8 mouse cellular contexts compared by ENCODE assay signal in the genomic region with DNA sequence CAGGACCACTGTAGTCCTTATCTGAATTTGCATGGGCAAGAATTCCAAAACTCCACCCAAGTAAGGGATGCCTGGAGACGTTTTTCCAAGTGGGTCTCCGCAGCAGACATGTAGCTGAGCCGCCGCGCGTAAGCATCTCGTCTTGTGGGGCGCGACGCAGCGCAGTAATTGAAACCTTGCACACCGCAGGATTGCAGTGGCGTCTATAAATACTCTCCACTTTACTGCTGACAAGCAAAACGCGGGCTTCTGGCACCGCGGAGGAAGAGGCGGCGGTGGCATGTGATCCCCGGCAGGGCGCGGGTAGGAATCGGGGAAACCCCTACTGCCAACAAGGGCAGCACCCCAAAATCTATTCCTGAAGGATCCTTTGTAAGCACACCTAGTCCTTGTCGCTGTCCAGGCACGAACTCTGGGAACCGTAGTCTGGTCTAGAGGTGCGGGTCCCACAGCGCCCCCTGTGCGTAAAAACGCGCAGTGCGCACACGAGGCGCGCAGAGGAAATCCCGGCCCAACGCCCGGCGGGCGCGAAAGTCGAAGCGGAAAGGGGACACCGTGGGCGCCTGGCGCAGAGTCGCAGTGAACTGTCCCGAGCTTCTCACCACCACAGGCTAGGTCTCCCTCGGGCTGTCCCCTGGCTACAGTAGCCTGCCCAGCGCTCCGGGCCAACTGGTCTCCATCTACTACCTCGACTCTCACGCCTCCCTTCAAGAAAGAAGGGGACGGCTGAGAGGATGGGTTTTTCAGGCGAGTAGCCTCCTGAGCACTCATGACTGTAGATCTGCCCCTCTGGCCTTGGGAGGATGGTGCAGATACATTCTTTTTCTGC.
DNase-seq lines count a peak whose midpoint lies in the region; ATAC-seq and TF ChIP-seq lines count a peak whose summit lies in the region.

No protein-coding gene starts in this region.

- peak; percentile 83 for ATAC-seq in lung, embryonic 16.5 days (ENCODE audit: low read depth)

- peak overlapping the region; percentile 79 for H3K4me3 ChIP-seq in E14TG2a.4 (replicated peaks; ENCODE audit: low read length)
- peak overlapping the region; percentile 66 for H3K4me3 ChIP-seq in brown adipose tissue, adult 24 weeks (ENCODE audit: insufficient read depth, low read depth, low read length)
- peak overlapping the region; percentile 74 for H3K4me3 ChIP-seq in hindbrain, embryonic 10.5 days
- H3K4me3 ChIP-seq in lung, embryonic 16.5 days (ENCODE audit: low read length), result peak overlapping the region; percentile 85
- peak overlapping the region; percentile 40 for H3K4me3 ChIP-seq in olfactory bulb, adult 2 months (ENCODE audit: insufficient read depth, low read depth, low read length)

- no peaks in the 10 kb centered on the region for H3K36me3 ChIP-seq in E14TG2a.4 (ENCODE audit: insufficient read depth, low read length)
- H3K36me3 ChIP-seq in hindbrain, embryonic 10.5 days, result peaks cover 12% of the 10 kb centered on the region; the same call in 1 of the 2 replicates
- H3K36me3 ChIP-seq in lung, embryonic 16.5 days (ENCODE audit: control insufficient read depth, insufficient read depth, low read length), result no peaks in the 10 kb centered on the region

- 2% methylated on average over 55 of the region's 55 CpGs for WGBS in hindbrain, embryonic 10.5 days
- WGBS in lung, embryonic 16.5 days, result under 1% methylated on average over 55 of the region's 55 CpGs
- WGBS in olfactory bulb, adult 2 months, result 1% methylated on average over 55 of the region's 55 CpGs

- peak; percentile 50 for TF ChIP-seq CTCF in E14TG2a.4 (conservative IDR thresholded peaks at IDR 0.05; ENCODE audit: low read length)
- peak; percentile 69 for TF ChIP-seq CTCF in olfactory bulb, adult 2 months (IDR thresholded peaks at IDR 0.05; ENCODE audit: insufficient read depth, low read depth, low read length)

- peak; percentile 20 to 68 for DNase-seq in frontal cortex, postnatal 10 days (ENCODE audit: low spot score in 2 of 2)
- peak; percentile 91 for DNase-seq in hindbrain, embryonic 10.5 days (ENCODE audit: low spot score)
- peak; percentile 32 for DNase-seq in layer of hippocampus, adult 9-11 months
- peak; percentile 30 to 35 for DNase-seq in thymus, adult 18-20 months

- no peak for TF ChIP-seq POLR2A in olfactory bulb, adult 2 months (IDR thresholded peaks at IDR 0.05; ENCODE audit: insufficient read depth, low read depth, low read length)

- H3K4me2 ChIP-seq in lung, embryonic 16.5 days (ENCODE audit: low read depth, low read length), result peak overlapping the region; percentile 94

- H3K27me3 ChIP-seq in E14TG2a.4 (ENCODE audit: insufficient read depth, low read length), result peaks cover 78% of the 10 kb centered on the region
- H3K27me3 ChIP-seq in hindbrain, embryonic 10.5 days (ENCODE audit: insufficient read depth, poor library complexity, severe bottlenecking), result peaks cover 20% of the 10 kb centered on the region; the same call in 1 of the 2 replicates
- no peaks in the 10 kb centered on the region for H3K27me3 ChIP-seq in lung, embryonic 16.5 days (ENCODE audit: control insufficient read depth, insufficient read depth, low read depth, low read length)

- H3K9ac ChIP-seq in lung, embryonic 16.5 days (ENCODE audit: low read length), result peak overlapping the region; percentile 83

- H3K27ac ChIP-seq in brown adipose tissue, adult 24 weeks (replicated peaks; ENCODE audit: low read depth, low read length), result peak overlapping the region; percentile 46
- H3K27ac ChIP-seq in hindbrain, embryonic 10.5 days, result peak overlapping the region; percentile 88
- peak overlapping the region; percentile 91 for H3K27ac ChIP-seq in lung, embryonic 16.5 days (ENCODE audit: low read length)
- no peak overlapping the region for H3K27ac ChIP-seq in olfactory bulb, adult 2 months (ENCODE audit: insufficient read depth, low read depth, low read length)

- H3K9me3 ChIP-seq in E14TG2a.4 (ENCODE audit: low read length), result no peaks in the 10 kb centered on the region
- no peaks in the 10 kb centered on the region for H3K9me3 ChIP-seq in hindbrain, embryonic 10.5 days
- no peaks in the 10 kb centered on the region for H3K9me3 ChIP-seq in lung, embryonic 16.5 days (ENCODE audit: control insufficient read depth, low read length)

- peaks cover 20% of the 10 kb centered on the region for H3K4me1 ChIP-seq in E14TG2a.4 (replicated peaks; ENCODE audit: low read depth, low read length)
- H3K4me1 ChIP-seq in brown adipose tissue, adult 24 weeks (ENCODE audit: control insufficient read depth, insufficient read depth, insufficient read length, low read length), result no peaks in the 10 kb centered on the region
- peaks cover 27% of the 10 kb centered on the region for H3K4me1 ChIP-seq in hindbrain, embryonic 10.5 days (replicated peaks)
- H3K4me1 ChIP-seq in lung, embryonic 16.5 days (replicated peaks; ENCODE audit: control insufficient read depth, insufficient read depth, low read length), result peaks cover 30% of the 10 kb centered on the region
- peaks cover 19% of the 10 kb centered on the region for H3K4me1 ChIP-seq in olfactory bulb, adult 2 months (ENCODE audit: control insufficient read depth, insufficient read depth, low read length)

Comparison
In these comparisons a context has a peak if more than half of its experiments do, and no peak if none do; other contexts are left out.
1. DNase-seq: peak in every context shown above with its lines; median percentile 91 in hindbrain, embryonic 10.5 days; 44 in frontal cortex, postnatal 10 days; 32 in thymus, adult 18-20 months; 32 in layer of hippocampus, adult 9-11 months.